Mouse (Mus musculus) brain, embryonic 14.5 days (tissue): ENCODE data around the gene Slc4a3.

ENCODE experiments used
- CTCF ChIP-seq: fragments of 200-500 bp; IDR thresholded peaks from 2 replicates; pipeline ENCODE4 v1.5.1; 2012; ENCODE audit warnings: inconsistent platforms, mild to moderate bottlenecking, moderate library complexity, borderline replicate concordance; ENCODE audit not compliant: insufficient read depth, insufficient read length; ENCODE audit errors: extremely low read depth
- POLR2A ChIP-seq: fragments of 200-500 bp; IDR thresholded peaks from 2 replicates; pipeline ENCODE4 v1.6.1; 2012; ENCODE audit warnings: mild to moderate bottlenecking, inconsistent platforms, borderline replicate concordance; ENCODE audit not compliant: poor library complexity, insufficient read depth, insufficient read length, severe bottlenecking; ENCODE audit errors: extremely low read depth

DNA sequence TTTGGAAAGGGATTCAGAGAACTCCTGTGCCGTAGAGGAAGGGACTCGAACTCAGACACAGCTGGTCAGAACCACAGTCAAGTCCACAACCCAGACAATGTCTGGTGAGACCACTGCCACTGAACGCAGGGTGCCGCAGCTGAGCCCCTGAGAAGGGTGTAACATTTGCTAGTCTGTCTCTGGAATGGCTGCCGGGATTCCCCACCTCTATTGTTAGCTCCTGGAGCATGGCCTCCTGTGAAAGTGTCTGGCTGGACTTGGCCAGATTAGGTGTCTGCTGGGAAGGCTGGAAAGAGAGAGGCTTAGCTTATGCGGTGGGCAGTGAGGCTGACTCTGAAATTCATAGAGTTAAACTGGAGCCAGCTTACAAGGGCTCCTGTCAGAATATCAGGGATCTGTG is 24.3 kb downstream of the Slc4a3 start:
- TF ChIP-seq CTCF (no peak), POLR2A (no peak)
